Mouse (Mus musculus) bone marrow macrophage, adult 2 months (primary cell): Measurements from ENCODE around the gene Trpm3.

Source experiments
- CTCF ChIP-seq: IDR thresholded peaks from 2 replicates; pipeline ENCODE4 v1.5.1; 2012; ENCODE audit warnings: low read depth, mild to moderate bottlenecking, low read length, moderate library complexity
- POLR2A ChIP-seq: IDR thresholded peaks from 2 replicates; pipeline ENCODE4 v1.6.1; 2012; ENCODE audit warnings: mild to moderate bottlenecking, low read depth, low read length, borderline replicate concordance

- TF ChIP-seq CTCF (no peak), POLR2A (no peak)
Measured at GRCm38 (mm10) chr19:22108893-22109463, 29.9 kb upstream of the Trpm3 start.
